Mouse (Mus musculus): Measurements from ENCODE around the gene Ank2.

The Ank2 gene

GRCm38 (mm10) chr3:127282277-127282676 lies 216.9 kb downstream of the Ank2 start:
- DNase-seq = no peak

GRCm38 (mm10) chr3:127281390-127281789 lies 217.8 kb downstream of the Ank2 start:
- DNase-seq = no peak

GRCm38 (mm10) chr3:127280376-127280775 lies 218.8 kb downstream of the Ank2 start:
- DNase-seq = no peak

- no peak for DNase-seq
Observed at GRCm38 (mm10) chr3:127275953-127276352, 223.2 kb downstream of the Ank2 start.

- no peak for DNase-seq
Observed at GRCm38 (mm10) chr3:127272801-127273200, 226.3 kb downstream of the Ank2 start.

- no peak for DNase-seq
Observed at GRCm38 (mm10) chr3:127269616-127270015, 229.5 kb downstream of the Ank2 start.

- DNase-seq = peak; percentile 4
Observed at GRCm38 (mm10) chr3:127267846-127268245, 231.3 kb downstream of the Ank2 start.

- DNase-seq = no peak
Observed at GRCm38 (mm10) chr3:127265732-127266131, 233.4 kb downstream of the Ank2 start.

GRCm38 (mm10) chr3:127265182-127265581 lies 234.0 kb downstream of the Ank2 start:
- no peak for DNase-seq

- no peak for DNase-seq
Observed at GRCm38 (mm10) chr3:127260786-127261166, 238.4 kb downstream of the Ank2 start.

- DNase-seq = no peak
Observed at GRCm38 (mm10) chr3:127260007-127260785, 239.0 kb downstream of the Ank2 start.

- DNase-seq = no peak
Observed at GRCm38 (mm10) chr3:127258466-127259075, 240.6 kb downstream of the Ank2 start.

GRCm38 (mm10) chr3:127257969-127258368 lies 241.2 kb downstream of the Ank2 start:
- DNase-seq = no peak

- DNase-seq = peak; percentile 48
Observed at GRCm38 (mm10) chr3:127257279-127257925, 241.7 kb downstream of the Ank2 start.

GRCm38 (mm10) chr3:127256681-127257080 lies 242.5 kb downstream of the Ank2 start:
- no peak for DNase-seq

GRCm38 (mm10) chr3:127250930-127251329 lies 248.2 kb downstream of the Ank2 start:
- no peak for DNase-seq

- no peak for DNase-seq
Observed at GRCm38 (mm10) chr3:127248611-127249010, 250.5 kb downstream of the Ank2 start.

GRCm38 (mm10) chr3:127246989-127247708 lies 252.0 kb downstream of the Ank2 start:
- no peak for DNase-seq

GRCm38 (mm10) chr3:127243928-127244642 lies 255.1 kb downstream of the Ank2 start:
- DNase-seq = no peak

GRCm38 (mm10) chr3:127242234-127242810 lies 256.8 kb downstream of the Ank2 start:
- DNase-seq = no peak

GRCm38 (mm10) chr3:127235271-127235670 lies 263.9 kb downstream of the Ank2 start:
- no peak for DNase-seq

All from liver (tissue).